Mouse (Mus musculus) heart, embryonic 13.5 days (tissue): ENCODE measurements at regions not wholly inside any gene's neighbourhood (a gene's known extent, or its start where the extent isn't known, plus 50 kb on each side); places are given as distances from the start of the nearest gene placed in this dataset.
A peak's percentile ranks its signal among the peaks of the same experiment; 100 is the strongest.

Source experiments
- ATAC-seq: fragments of 200-750 bp; cut with Nextera tagmentation; 2 replicates; pipeline ENCODE4 v1.8.0; 2017; ENCODE audit warnings: moderate TSS enrichment; ENCODE audit not compliant: insufficient number of reproducible peaks, low FRiP score, low TSS enrichment; ENCODE audit errors: extremely low read depth
- H3K27ac ChIP-seq: fragments of 300-500 bp; sonication (generic); replicated peaks from 2 replicates; pipeline ENCODE4 v1.5.1; 2015; ENCODE audit warnings: moderate library complexity, mild to moderate bottlenecking, inconsistent platforms
- H3K27me3 ChIP-seq: fragments of 300-500 bp; sonication (generic); replicated peaks from 2 replicates; pipeline ENCODE4 v1.6.1; 2015; ENCODE audit warnings: mild to moderate bottlenecking, inconsistent platforms
- H3K36me3 ChIP-seq: fragments of 300-500 bp; sonication (generic); 2 replicates; pipeline ENCODE4 v1.6.1; 2015; ENCODE audit warnings: mild to moderate bottlenecking, inconsistent platforms
- H3K4me1 ChIP-seq: fragments of 300-500 bp; sonication (generic); 2 replicates; pipeline ENCODE4 v1.6.1; 2015; ENCODE audit warnings: inconsistent platforms
- H3K4me2 ChIP-seq: fragments of 300-500 bp; sonication (generic); 2 replicates; pipeline ENCODE4 v1.6.1; 2015; ENCODE audit warnings: inconsistent platforms, mild to moderate bottlenecking, moderate library complexity
- H3K4me3 ChIP-seq: fragments of 300-500 bp; sonication (generic); 2 replicates; pipeline ENCODE4 v1.5.1; 2015; ENCODE audit warnings: moderate library complexity, mild to moderate bottlenecking, inconsistent platforms
- H3K9ac ChIP-seq: fragments of 300-500 bp; sonication (generic); 2 replicates; pipeline ENCODE4 v1.6.1; 2015; ENCODE audit warnings: inconsistent platforms, mild to moderate bottlenecking, moderate library complexity
- H3K9me3 ChIP-seq: fragments of 300-500 bp; sonication (generic); 2 replicates; pipeline ENCODE4 v1.6.1; 2016; ENCODE audit warnings: inconsistent platforms
- WGBS: fragments of 180-500 bp; shearing (Covaris S2); methylation state at CpG from one replicate; pipeline ENCODE4 v1.1.7; 2015; ENCODE audit warnings: mixed read lengths; 5-methylcytosine and 5-hydroxymethylcytosine counted together

GRCm38 (mm10) chr6:101520755-101521154 lies 143.1 kb upstream of the Pdzrn3 start:
- no peaks in the 10 kb centered on the region for H3K27me3 ChIP-seq
- peaks cover 29% of the 10 kb centered on the region for H3K4me1 ChIP-seq
- no peaks in the 10 kb centered on the region for H3K36me3 ChIP-seq
- WGBS = 70% methylated on average over 3 of the region's 3 CpGs
- no peak overlapping the region for H3K4me3 ChIP-seq
- ATAC-seq = no peak
- H3K27ac ChIP-seq = no peak overlapping the region
- H3K9ac ChIP-seq = no peak overlapping the region
- no peak overlapping the region for H3K4me2 ChIP-seq
- no peaks in the 10 kb centered on the region for H3K9me3 ChIP-seq

- Histone ChIP-seq H3K4me2 (no peak overlapping the region), H3K4me1 (peaks cover 23% of the 10 kb centered on the region), H3K27ac (peak overlapping the region; percentile 22), H3K9me3 (no peaks in the 10 kb centered on the region), H3K9ac (no peak overlapping the region), H3K4me3 (no peak overlapping the region), H3K27me3 (no peaks in the 10 kb centered on the region), H3K36me3 (no peaks in the 10 kb centered on the region)
- WGBS = 41% methylated on average over 9 of the region's 9 CpGs
- ATAC-seq = no peak
Observed at GRCm38 (mm10) chr6:101518904-101519701, 141.4 kb upstream of the Pdzrn3 start.

DNA sequence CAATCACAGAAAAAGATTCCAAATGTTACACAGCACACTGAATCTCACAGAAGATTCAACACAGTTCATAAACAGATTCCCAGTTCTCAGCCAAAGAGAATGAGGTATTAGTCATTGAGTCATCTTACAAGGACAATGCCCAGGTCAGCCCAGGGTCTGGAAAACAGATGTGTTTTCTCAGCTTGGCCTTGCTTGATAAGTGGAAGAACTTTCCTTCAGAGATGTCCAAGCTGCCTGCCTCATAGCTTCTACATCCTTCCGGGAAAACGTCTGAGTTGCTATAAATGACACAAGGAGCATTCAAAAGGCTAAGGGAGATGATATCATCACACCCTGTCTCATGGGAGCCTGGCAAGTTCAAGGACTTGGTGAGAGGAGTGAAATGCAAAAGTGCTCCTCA lies 139.9 kb upstream of the Pdzrn3 start:
- Histone ChIP-seq H3K4me2 (no peak overlapping the region), H3K4me1 (peaks cover 23% of the 10 kb centered on the region), H3K27me3 (no peaks in the 10 kb centered on the region), H3K27ac (no peak overlapping the region), H3K9ac (no peak overlapping the region), H3K9me3 (no peaks in the 10 kb centered on the region), H3K4me3 (no peak overlapping the region), H3K36me3 (no peaks in the 10 kb centered on the region)
- 23% methylated on average over 2 of the region's 2 CpGs for WGBS
- ATAC-seq = no peak

GRCm38 (mm10) chr6:101513696-101514095 lies 136.0 kb upstream of the Pdzrn3 start:
- no peak for ATAC-seq
- H3K9ac ChIP-seq = no peak overlapping the region
- no peaks in the 10 kb centered on the region for H3K27me3 ChIP-seq
- WGBS = 77% methylated on average over 2 of the region's 2 CpGs
- H3K4me3 ChIP-seq = no peak overlapping the region
- H3K4me1 ChIP-seq = peaks cover 5% of the 10 kb centered on the region
- no peak overlapping the region for H3K27ac ChIP-seq
- H3K9me3 ChIP-seq = no peaks in the 10 kb centered on the region
- H3K36me3 ChIP-seq = no peaks in the 10 kb centered on the region
- no peak overlapping the region for H3K4me2 ChIP-seq

GRCm38 (mm10) chr6:101502149-101502548 lies 124.5 kb upstream of the Pdzrn3 start:
- no peaks in the 10 kb centered on the region for H3K9me3 ChIP-seq
- no peak overlapping the region; the same call in 1 of the 2 replicates for H3K4me2 ChIP-seq
- 14% methylated on average over 5 of the region's 5 CpGs for WGBS
- no peak overlapping the region for H3K9ac ChIP-seq
- H3K4me1 ChIP-seq = peaks cover 13% of the 10 kb centered on the region
- no peaks in the 10 kb centered on the region for H3K27me3 ChIP-seq
- no peaks in the 10 kb centered on the region for H3K36me3 ChIP-seq
- ATAC-seq = no peak
- no peak overlapping the region for H3K27ac ChIP-seq
- no peak overlapping the region for H3K4me3 ChIP-seq

GRCm38 (mm10) chr6:101501716-101502115 lies 124.0 kb upstream of the Pdzrn3 start:
- no peaks in the 10 kb centered on the region for H3K27me3 ChIP-seq
- no peak overlapping the region for H3K4me2 ChIP-seq
- WGBS = 66% methylated on average over 4 of the region's 4 CpGs

GRCm38 (mm10) chr6:101500202-101500601 lies 122.5 kb upstream of the Pdzrn3 start:
- Histone ChIP-seq H3K27ac (no peak overlapping the region), H3K9ac (no peak overlapping the region), H3K36me3 (no peaks in the 10 kb centered on the region), H3K27me3 (no peaks in the 10 kb centered on the region), H3K4me1 (peaks cover 13% of the 10 kb centered on the region), H3K4me2 (no peak overlapping the region), H3K9me3 (no peaks in the 10 kb centered on the region), H3K4me3 (no peak overlapping the region)
- ATAC-seq = no peak

More at GRCm38 (mm10) chr6:101501716-101502115, 124.0 kb upstream of the Pdzrn3 start:
- no peaks in the 10 kb centered on the region for H3K9me3 ChIP-seq
- no peaks in the 10 kb centered on the region for H3K36me3 ChIP-seq
- ATAC-seq = no peak
- H3K4me1 ChIP-seq = peaks cover 13% of the 10 kb centered on the region
- no peak overlapping the region for H3K27ac ChIP-seq
- no peak overlapping the region for H3K9ac ChIP-seq
- no peak overlapping the region for H3K4me3 ChIP-seq

GRCm38 (mm10) chr6:101488466-101488865 lies 110.8 kb upstream of the Pdzrn3 start:
- Histone ChIP-seq H3K27me3 (no peaks in the 10 kb centered on the region), H3K36me3 (no peaks in the 10 kb centered on the region), H3K9me3 (no peaks in the 10 kb centered on the region), H3K27ac (no peak overlapping the region), H3K4me2 (no peak overlapping the region), H3K4me1 (peaks cover 15% of the 10 kb centered on the region), H3K4me3 (no peak overlapping the region), H3K9ac (no peak overlapping the region)
- ATAC-seq = no peak
- 52% methylated on average over 2 of the region's 2 CpGs for WGBS

- no peaks in the 10 kb centered on the region for H3K9me3 ChIP-seq
- no peaks in the 10 kb centered on the region for H3K36me3 ChIP-seq
- peaks cover 27% of the 10 kb centered on the region for H3K4me1 ChIP-seq
- 40% methylated on average over 12 of the region's 12 CpGs for WGBS
- no peak overlapping the region for H3K4me3 ChIP-seq
- H3K27ac ChIP-seq = peak overlapping the region; percentile 50; the same call in 1 of the 2 replicates
- ATAC-seq = no peak
- H3K27me3 ChIP-seq = no peaks in the 10 kb centered on the region
- H3K9ac ChIP-seq = no peak overlapping the region
- 0 out of 2 replicates have a peak overlapping the region, but pooled peaks have one; percentile 10 for H3K4me2 ChIP-seq
Observed at GRCm38 (mm10) chr6:101484526-101485287, 107.0 kb upstream of the Pdzrn3 start.

- Histone ChIP-seq H3K9ac (0 out of 2 replicates have a peak overlapping the region, but pooled peaks have one; percentile 24), H3K9me3 (no peaks in the 10 kb centered on the region), H3K27me3 (no peaks in the 10 kb centered on the region), H3K4me3 (no peak overlapping the region), H3K27ac (peak overlapping the region; percentile 20; the same call in 1 of the 2 replicates), H3K4me1 (peaks cover 27% of the 10 kb centered on the region), H3K4me2 (peak overlapping the region; percentile 20; the same call in 1 of the 2 replicates), H3K36me3 (no peaks in the 10 kb centered on the region)
- 33% methylated on average over 9 of the region's 9 CpGs for WGBS
- ATAC-seq = no peak
Observed at GRCm38 (mm10) chr6:101482635-101483465, 105.2 kb upstream of the Pdzrn3 start.

DNA sequence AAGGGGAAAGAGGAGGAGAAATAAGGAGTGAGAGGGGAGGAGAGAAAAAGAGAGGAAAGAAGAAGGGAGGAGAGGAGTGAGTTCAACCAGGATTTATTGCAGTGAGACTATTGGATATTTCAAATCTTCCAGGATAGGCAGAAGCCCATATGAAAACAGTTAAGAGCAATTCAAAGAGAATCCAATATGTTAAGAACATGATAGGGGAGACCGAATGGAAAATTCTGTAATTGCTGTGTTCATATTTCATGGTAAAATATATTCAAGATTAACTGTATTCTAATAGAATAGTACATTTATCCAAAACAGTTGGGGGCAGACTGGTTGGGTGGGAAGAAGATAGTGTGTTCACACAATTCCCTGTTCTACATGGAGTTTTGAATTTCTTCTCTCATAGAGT lies 96.3 kb upstream of the Pdzrn3 start:
- H3K9ac ChIP-seq = no peak overlapping the region
- no peak for ATAC-seq

More for the DNA sequence above, 96.3 kb upstream of the Pdzrn3 start:
- WGBS = 73% methylated on average over 1 of the region's 1 CpGs
- H3K4me2 ChIP-seq = no peak overlapping the region
- peaks cover 5% of the 10 kb centered on the region; the same call in 1 of the 2 replicates for H3K4me1 ChIP-seq
- H3K36me3 ChIP-seq = no peaks in the 10 kb centered on the region
- H3K27me3 ChIP-seq = no peaks in the 10 kb centered on the region
- no peaks in the 10 kb centered on the region for H3K9me3 ChIP-seq
- H3K4me3 ChIP-seq = no peak overlapping the region
- no peak overlapping the region for H3K27ac ChIP-seq
